Mouse (Mus musculus) limb, embryonic 13.5 days (tissue): ENCODE measurements around the gene Fbxw9. TPM values are rescaled to one million over a fixed set of nuclear protein-coding genes. Genes with fewer than 3 reads are reported as not detected.

ENCODE experiments used
- ATAC-seq: fragments of 200-750 bp; cut with Nextera tagmentation; 2 replicates; pipeline ENCODE4 v1.8.0; 2017; ENCODE audit warnings: low read depth, moderate number of reproducible peaks, moderate TSS enrichment; ENCODE audit not compliant: low FRiP score
- H3K27ac ChIP-seq: fragments of 300-500 bp; sonication (generic); 2 replicates; pipeline ENCODE4 v1.5.1; 2015; ENCODE audit warnings: inconsistent platforms, mild to moderate bottlenecking, moderate library complexity
- H3K27me3 ChIP-seq: fragments of 300-500 bp; sonication (generic); 2 replicates; pipeline ENCODE4 v1.6.1; 2015; ENCODE audit warnings: mild to moderate bottlenecking, inconsistent platforms
- H3K36me3 ChIP-seq: fragments of 300-500 bp; sonication (generic); 2 replicates; pipeline ENCODE4 v1.6.1; 2015; ENCODE audit warnings: inconsistent platforms, mild to moderate bottlenecking, moderate library complexity
- H3K4me1 ChIP-seq: fragments of 300-500 bp; sonication (generic); 2 replicates; pipeline ENCODE4 v1.6.1; 2015; ENCODE audit warnings: inconsistent platforms
- H3K4me2 ChIP-seq: fragments of 300-500 bp; sonication (generic); replicated peaks from 2 replicates; pipeline ENCODE4 v1.6.1; 2015; ENCODE audit warnings: inconsistent platforms, mild to moderate bottlenecking, moderate library complexity
- H3K4me3 ChIP-seq: fragments of 300-500 bp; sonication (generic); 2 replicates; pipeline ENCODE4 v1.5.1; 2015; ENCODE audit warnings: moderate library complexity, mild to moderate bottlenecking, inconsistent platforms
- H3K9ac ChIP-seq: fragments of 300-500 bp; sonication (generic); 2 replicates; pipeline ENCODE4 v1.6.1; 2015; ENCODE audit warnings: mild to moderate bottlenecking, inconsistent platforms
- H3K9me3 ChIP-seq: fragments of 300-500 bp; sonication (generic); 2 replicates; pipeline ENCODE4 v1.6.1; 2016; ENCODE audit warnings: inconsistent platforms
- WGBS: fragments of 180-500 bp; shearing (Covaris S2); methylation state at CpG from one replicate; pipeline ENCODE4 v1.1.7; 2015; 5-methylcytosine and 5-hydroxymethylcytosine counted together
- polyA plus RNA-seq: library from polyadenylated mRNA; unstranded; fragments of >200 nt; fragmentation: Nextera tagmentation; extraction: Ambion mirVana; gene quantifications from 2 replicates; pipeline ENCODE4 v1.2.1, GENCODE M21; 2015

The Fbxw9 gene
- polyA plus RNA-seq, 1 experiment from 2014 or later = 32.2 TPM

DNA sequence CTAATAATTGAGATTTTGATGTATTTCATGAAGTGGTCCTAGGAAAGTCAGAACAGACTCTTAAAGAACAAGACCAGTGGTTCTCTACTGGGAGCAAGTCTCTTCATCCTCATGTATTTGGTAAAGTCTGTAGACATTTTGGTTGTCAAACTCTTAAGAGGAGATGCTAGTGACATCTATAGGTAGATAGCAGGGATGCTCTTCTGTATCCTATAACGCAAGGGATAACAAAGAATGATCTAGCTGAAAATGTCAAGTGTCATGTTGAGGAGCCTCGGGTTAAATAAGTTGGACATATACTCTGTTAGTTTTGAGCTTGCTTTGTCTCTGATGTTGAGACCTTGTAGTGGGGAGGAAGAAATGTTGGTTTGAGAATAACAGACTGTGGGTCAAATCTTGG is 31.9 kb upstream of the Fbxw9 start:
- H3K4me2 ChIP-seq = peak overlapping the region; percentile 94
- no peaks in the 10 kb centered on the region for H3K9me3 ChIP-seq
- H3K27ac ChIP-seq = no peak overlapping the region
- peaks cover 33% of the 10 kb centered on the region for H3K4me1 ChIP-seq
- peak overlapping the region; percentile 99 for H3K4me3 ChIP-seq
- peak overlapping the region; percentile 99 for H3K9ac ChIP-seq
- no peak for ATAC-seq
- H3K27me3 ChIP-seq = no peaks in the 10 kb centered on the region
- peaks cover 49% of the 10 kb centered on the region for H3K36me3 ChIP-seq
- 39% methylated on average over 2 of the region's 2 CpGs for WGBS

DNA sequence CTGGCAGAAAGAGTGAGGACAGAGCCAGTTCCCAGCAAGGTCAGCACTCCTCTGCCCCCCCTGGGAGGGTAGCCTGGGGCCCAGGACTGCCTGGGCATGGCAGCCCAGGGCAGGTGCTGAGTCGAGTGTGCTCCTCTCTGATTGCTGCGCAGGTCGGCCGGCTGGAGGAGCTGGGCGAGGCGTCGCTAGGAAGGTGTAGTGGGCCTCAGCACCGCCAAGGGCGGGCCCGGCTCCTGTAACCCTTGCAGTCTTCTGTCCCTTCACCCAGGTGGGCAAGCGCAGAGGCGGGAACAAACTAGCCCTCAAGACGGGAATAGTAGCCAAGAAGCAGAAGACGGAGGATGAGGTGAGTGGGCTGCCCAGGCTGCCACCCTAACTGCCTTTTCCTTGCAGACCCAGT is 30.6 kb upstream of the Fbxw9 start:
- Histone ChIP-seq H3K4me3 (no peak overlapping the region), H3K9ac (peak overlapping the region; percentile 99; the same call in 1 of the 2 replicates), H3K4me2 (peak overlapping the region; percentile 94), H3K27me3 (no peaks in the 10 kb centered on the region), H3K4me1 (peaks cover 29% of the 10 kb centered on the region), H3K27ac (no peak overlapping the region), H3K9me3 (no peaks in the 10 kb centered on the region), H3K36me3 (peaks cover 50% of the 10 kb centered on the region)
- no peak for ATAC-seq
- 88% methylated on average over 14 of the region's 14 CpGs for WGBS

DNA sequence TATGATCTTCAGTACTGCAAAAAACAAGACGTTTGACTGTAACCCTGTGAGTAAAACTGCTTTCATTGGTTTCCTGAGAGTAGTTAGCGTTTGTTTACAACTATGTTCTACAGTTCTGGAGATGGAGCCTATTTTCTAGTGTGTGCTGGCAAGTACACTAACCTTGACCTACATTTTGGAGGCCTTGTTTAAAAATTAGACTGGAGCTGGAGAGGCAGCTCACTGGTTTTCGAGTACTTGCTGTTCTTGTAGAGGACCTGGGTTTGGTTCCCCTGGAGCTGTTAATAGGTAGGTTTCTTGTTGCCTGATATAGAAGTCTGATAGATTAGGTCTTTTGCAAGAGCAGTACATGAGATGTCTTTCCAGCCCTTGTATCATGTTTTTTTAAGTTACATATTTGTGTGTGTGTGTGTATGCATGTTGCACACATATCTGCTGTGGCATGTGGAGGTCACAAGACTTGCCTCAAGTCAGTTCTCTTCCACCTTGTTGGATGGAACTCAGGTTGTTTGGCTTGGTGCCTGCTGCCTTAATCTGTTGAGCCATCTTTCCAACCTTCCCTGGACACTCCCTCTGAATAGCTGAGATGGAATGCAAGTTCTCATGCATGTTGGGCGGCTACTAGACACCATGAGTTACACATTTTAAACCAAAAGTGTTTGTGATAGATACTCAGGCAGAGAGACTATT is 27.1 kb upstream of the Fbxw9 start:
- ATAC-seq = no peak
- Histone ChIP-seq H3K27ac (no peak overlapping the region), H3K4me2 (no peak overlapping the region), H3K9me3 (no peaks in the 10 kb centered on the region), H3K4me1 (peaks cover 26% of the 10 kb centered on the region), H3K9ac (no peak overlapping the region), H3K36me3 (peaks cover 50% of the 10 kb centered on the region), H3K27me3 (no peaks in the 10 kb centered on the region), H3K4me3 (no peak overlapping the region)
- 88% methylated on average over 4 of the region's 4 CpGs for WGBS

DNA sequence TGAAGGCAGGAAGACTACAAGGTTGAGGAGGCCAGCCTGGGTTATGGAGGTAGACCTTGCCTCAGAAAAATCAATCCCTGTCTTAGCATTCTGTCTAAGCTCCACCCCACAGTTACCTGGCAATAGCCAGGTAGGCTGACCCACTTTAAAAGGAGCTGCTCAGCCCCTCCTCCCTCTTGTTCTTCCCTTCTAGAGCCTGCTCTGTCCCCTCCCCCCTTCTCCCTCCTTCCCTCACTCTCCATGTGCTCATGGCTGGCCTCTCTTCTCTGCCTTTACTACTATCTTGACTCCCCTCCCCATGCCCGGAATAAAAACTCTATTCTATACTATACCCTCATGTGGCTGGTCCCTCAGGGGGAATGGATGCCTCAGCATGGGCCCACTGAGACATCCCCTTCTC is 26.0 kb upstream of the Fbxw9 start:
- Histone ChIP-seq H3K9me3 (no peaks in the 10 kb centered on the region), H3K27me3 (no peaks in the 10 kb centered on the region), H3K27ac (no peak overlapping the region), H3K9ac (no peak overlapping the region), H3K36me3 (peaks cover 50% of the 10 kb centered on the region), H3K4me3 (no peak overlapping the region), H3K4me1 (peaks cover 22% of the 10 kb centered on the region), H3K4me2 (0 out of 2 replicates have a peak overlapping the region, but pooled peaks have one; percentile 84)
- 55% methylated on average over 1 of the region's 1 CpGs for WGBS
- no peak for ATAC-seq

DNA sequence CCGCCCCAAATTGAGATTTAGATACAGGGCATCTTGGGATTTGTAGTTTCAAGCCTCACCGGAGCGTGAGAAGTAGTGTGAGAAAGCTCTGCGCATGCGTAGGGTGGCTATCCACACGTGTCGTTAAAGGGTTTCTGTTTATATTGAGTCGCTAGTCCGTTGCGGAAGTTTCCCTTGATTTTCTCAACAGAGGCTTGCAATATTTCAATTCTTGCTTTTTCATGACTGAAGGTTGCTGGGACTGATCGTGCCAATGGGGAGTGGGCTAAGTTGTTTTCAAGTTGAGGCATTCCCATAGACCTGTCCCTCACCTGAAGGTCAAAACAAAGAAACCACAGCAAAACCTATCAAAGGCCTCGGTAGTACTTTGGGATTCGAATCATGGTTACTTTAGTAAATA is 25.1 kb upstream of the Fbxw9 start:
- peaks cover 43% of the 10 kb centered on the region for H3K36me3 ChIP-seq
- ATAC-seq = no peak

DNA sequence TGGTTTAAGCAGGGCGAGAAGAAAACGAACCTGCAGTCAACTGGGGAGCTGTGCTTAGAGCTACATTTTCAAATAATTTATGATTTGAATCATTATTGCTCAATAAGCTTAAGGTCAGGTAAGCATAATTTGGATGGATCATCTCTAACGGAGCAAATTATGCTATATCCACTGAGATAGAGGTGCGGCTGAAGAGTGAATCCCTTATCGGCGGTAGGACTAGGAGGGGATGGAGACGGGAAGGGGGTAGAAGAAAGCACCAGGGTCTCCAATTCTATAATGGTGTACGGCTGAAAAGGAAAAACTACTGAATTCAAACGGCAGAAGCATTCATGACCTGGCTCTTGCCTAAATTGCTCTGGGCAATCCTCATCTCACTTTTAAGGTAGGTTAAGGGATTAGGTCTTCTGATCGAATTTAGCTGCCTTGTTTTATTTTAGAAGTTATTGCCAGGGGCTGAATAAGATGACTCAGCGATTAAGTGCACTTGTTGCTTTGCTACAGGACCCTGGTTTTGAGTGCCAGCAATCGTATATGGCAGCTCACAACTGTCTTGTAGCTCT is 24.6 kb upstream of the Fbxw9 start:
- Histone ChIP-seq H3K9ac (peak overlapping the region; percentile 78), H3K4me2 (peak overlapping the region; percentile 84), H3K9me3 (no peaks in the 10 kb centered on the region), H3K4me3 (peak overlapping the region; percentile 86), H3K27me3 (no peaks in the 10 kb centered on the region), H3K36me3 (peaks cover 43% of the 10 kb centered on the region), H3K4me1 (peaks cover 28% of the 10 kb centered on the region), H3K27ac (peak overlapping the region; percentile 100)
- no peak for ATAC-seq
- WGBS = 6% methylated on average over 12 of the region's 12 CpGs

More for the DNA sequence above, 25.1 kb upstream of the Fbxw9 start:
- H3K27ac ChIP-seq = 0 out of 2 replicates have a peak overlapping the region, but pooled peaks have one; percentile 100
- 2% methylated on average over 13 of the region's 13 CpGs for WGBS
- H3K9ac ChIP-seq = peak overlapping the region; percentile 78
- no peaks in the 10 kb centered on the region for H3K9me3 ChIP-seq
- peak overlapping the region; percentile 86 for H3K4me3 ChIP-seq
- peaks cover 24% of the 10 kb centered on the region for H3K4me1 ChIP-seq
- H3K4me2 ChIP-seq = peak overlapping the region; percentile 84
- no peaks in the 10 kb centered on the region for H3K27me3 ChIP-seq

DNA sequence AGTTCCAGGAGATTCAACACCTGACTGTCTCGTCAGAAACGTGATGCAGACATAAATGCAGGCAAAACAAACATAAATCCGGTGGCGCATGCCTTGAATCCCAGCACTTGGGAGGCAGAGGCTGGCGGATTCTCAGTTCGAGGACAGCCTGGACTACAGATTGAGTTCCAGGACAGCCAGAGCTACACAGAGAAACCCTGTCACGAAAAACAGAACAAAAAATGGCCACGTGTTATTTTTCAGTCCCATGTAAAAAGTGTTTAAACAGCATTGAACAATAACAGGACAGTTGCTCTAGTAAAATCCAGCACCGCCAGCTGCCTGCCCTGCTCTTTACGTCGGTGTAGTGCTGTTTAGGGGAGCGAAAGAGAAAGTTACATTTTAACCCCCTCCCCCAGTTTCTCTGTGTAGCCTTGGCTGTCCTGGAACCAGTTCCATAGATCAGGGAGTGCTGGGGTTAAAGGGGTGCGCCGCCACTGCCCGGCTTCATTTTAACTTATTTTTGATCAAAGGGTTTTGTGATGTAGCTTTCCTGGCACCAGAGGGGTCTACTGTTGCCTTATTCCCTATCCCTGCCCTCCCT is 24.0 kb upstream of the Fbxw9 start:
- ATAC-seq = peak; percentile 16; the same call in 1 of the 2 replicates
- 0% methylated on average over 15 of the region's 15 CpGs for WGBS
- no peaks in the 10 kb centered on the region for H3K9me3 ChIP-seq
- H3K4me3 ChIP-seq = peak overlapping the region; percentile 86
- H3K4me1 ChIP-seq = peaks cover 28% of the 10 kb centered on the region
- peaks cover 43% of the 10 kb centered on the region for H3K36me3 ChIP-seq
- no peaks in the 10 kb centered on the region for H3K27me3 ChIP-seq
- peak overlapping the region; percentile 100 for H3K27ac ChIP-seq
- H3K4me2 ChIP-seq = peak overlapping the region; percentile 84
- H3K9ac ChIP-seq = peak overlapping the region; percentile 78

DNA sequence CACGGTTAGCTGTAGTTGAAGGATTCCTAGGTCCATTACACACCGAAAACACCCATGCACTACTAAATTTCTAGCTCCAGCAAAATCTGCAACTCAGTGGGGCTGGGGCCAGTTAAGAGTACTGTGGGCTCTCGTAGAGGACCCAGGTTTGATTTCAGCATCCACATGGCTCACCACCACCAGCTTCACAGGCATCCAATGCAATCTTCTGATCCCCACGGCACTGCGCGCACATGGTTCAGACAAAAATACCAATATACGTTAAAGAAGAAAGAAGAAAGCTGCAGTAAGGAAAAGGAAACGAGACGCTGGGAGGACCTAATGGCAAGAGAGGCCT is 23.5 kb upstream of the Fbxw9 start:
- H3K4me1 ChIP-seq = peaks cover 28% of the 10 kb centered on the region
- peak overlapping the region; percentile 78 for H3K9ac ChIP-seq
- ATAC-seq = peak; percentile 37
- peak overlapping the region; percentile 100 for H3K27ac ChIP-seq
- peak overlapping the region; percentile 84 for H3K4me2 ChIP-seq
- peaks cover 45% of the 10 kb centered on the region for H3K36me3 ChIP-seq
- peak overlapping the region; percentile 86 for H3K4me3 ChIP-seq
- WGBS = 0% methylated on average over 9 of the region's 9 CpGs
- H3K9me3 ChIP-seq = no peaks in the 10 kb centered on the region
- no peaks in the 10 kb centered on the region for H3K27me3 ChIP-seq

DNA sequence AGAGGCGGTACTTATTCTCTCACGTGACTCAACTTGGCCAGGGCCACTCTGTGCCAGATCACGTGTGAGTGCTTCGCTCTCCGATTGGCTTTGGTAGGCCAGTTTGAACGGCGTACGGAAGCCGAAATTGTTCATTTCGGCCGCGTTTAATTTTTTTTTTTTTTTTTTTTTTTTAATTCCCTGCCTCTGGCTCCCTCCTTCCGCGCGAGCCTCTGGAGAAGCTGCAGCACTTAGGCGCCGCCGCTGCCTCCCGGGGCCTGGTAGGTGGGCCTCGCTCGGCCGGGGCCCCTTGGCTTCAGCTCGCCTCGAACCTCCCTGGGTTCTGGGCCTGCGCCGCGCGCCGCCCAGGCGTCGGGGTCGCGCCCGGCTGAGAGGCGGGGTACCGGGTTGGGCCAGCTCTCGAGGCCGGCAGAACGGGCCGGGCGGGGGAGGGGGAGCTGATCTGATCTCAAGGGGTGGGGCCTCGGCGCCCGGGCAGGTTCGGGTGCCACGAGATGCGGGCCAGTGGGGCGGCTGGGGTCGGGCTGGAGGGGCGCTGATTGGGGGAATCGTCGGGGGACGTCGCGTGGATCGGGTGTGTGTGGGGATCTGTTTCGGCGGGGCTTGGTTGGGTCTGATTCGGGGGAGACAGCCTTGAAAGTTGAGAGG is 23.0 kb upstream of the Fbxw9 start, which contains the start of gene Tnpo2:
Tnpo2 (plus strand) TSS at position 198 of the 648 bp plus-strand sequence.
- no peaks in the 10 kb centered on the region for H3K9me3 ChIP-seq
- ATAC-seq = peak; percentile 91
- H3K9ac ChIP-seq = peak within 1 kb of the TSS; percentile 95
- under 1% methylated on average over 57 of the region's 59 CpGs for WGBS
- H3K4me3 ChIP-seq = peak within 1 kb of the TSS; percentile 86
- peak within 1 kb of the TSS; percentile 100 for H3K27ac ChIP-seq
- no peaks in the 10 kb centered on the region for H3K27me3 ChIP-seq
- H3K36me3 ChIP-seq = peaks cover 45% of the 10 kb centered on the region
- peaks cover 28% of the 10 kb centered on the region for H3K4me1 ChIP-seq
- peak within 1 kb of the TSS; percentile 93 for H3K4me2 ChIP-seq

DNA sequence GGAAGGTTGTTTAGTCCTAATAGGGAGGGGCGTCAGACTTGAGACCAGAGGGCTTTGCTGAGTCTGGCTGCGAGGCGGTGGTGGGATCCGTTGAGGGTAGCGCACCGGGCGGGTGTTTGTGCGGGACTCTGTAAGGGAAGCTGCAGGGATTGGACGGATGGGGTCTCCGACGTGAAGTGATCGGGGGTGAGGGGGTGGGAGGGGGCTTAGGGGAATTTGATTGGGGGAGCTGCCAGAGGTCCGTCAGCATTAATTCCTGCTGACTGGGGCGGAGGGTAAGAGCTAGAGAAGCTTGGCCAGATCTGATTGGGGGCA is 22.5 kb upstream of the Fbxw9 start:
- WGBS = under 1% methylated on average over 14 of the region's 14 CpGs
- peak overlapping the region; percentile 86 for H3K4me3 ChIP-seq
- peak overlapping the region; percentile 95 for H3K9ac ChIP-seq
- peak overlapping the region; percentile 100 for H3K27ac ChIP-seq
- peak overlapping the region; percentile 93 for H3K4me2 ChIP-seq
- ATAC-seq = peak; percentile 58; the same call in 1 of the 2 replicates
- H3K9me3 ChIP-seq = no peaks in the 10 kb centered on the region
- peaks cover 45% of the 10 kb centered on the region for H3K36me3 ChIP-seq
- peaks cover 28% of the 10 kb centered on the region for H3K4me1 ChIP-seq
- no peaks in the 10 kb centered on the region for H3K27me3 ChIP-seq

DNA sequence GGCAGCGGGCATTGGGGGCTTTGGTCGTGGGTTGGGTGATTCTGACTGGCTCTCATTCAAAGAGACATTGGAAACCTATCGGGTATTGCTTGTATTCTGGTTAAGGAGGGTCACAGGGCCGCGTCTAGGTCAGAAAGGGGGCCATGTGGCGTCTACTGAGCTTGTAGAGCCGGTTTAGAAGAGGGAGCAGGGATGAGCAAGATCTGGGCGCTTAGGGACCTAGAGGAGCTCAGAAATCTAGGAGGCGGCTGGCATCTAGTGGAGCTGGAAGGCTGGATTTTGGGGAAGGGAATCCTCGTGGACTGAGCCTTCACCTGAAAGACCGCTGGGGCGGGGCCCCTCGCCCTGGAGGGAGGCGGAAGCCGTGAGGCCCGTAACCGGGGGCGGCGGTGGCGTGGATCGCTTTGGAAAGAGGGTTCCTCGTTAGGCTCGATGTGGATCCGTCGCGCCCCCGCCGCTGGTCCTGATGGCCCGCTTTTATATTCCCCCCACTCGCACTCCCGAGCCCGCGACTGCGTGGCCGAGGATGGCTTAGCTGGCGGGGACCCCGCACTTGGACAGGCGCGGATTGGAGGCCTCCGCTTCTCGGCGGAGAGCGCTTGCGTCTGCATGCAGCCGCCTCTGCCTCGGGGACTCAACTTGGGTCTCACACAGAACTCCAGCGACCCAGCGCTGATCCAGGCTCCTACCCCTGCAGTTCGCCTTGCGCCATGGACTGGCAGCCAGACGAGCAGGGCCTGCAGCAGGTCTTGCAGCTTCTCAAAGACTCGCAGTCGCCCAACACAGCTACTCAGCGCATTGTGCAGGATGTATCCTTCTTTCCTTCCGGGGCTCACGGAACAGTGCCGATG is 21.9 kb upstream of the Fbxw9 start:
- H3K36me3 ChIP-seq = peaks cover 43% of the 10 kb centered on the region
- H3K27me3 ChIP-seq = no peaks in the 10 kb centered on the region
- peaks cover 28% of the 10 kb centered on the region for H3K4me1 ChIP-seq
- ATAC-seq = 0 out of 2 replicates have a peak, but pooled peaks have one; percentile 1
- no peaks in the 10 kb centered on the region for H3K9me3 ChIP-seq
- H3K4me3 ChIP-seq = peak overlapping the region; percentile 86
- under 1% methylated on average over 57 of the region's 57 CpGs for WGBS
- H3K9ac ChIP-seq = peak overlapping the region; percentile 95
- H3K27ac ChIP-seq = peak overlapping the region; percentile 100
- H3K4me2 ChIP-seq = peak overlapping the region; percentile 93
